Mouse (Mus musculus) midbrain, embryonic 15.5 days (tissue): ENCODE measurements around the gene Pim3. TPM values are rescaled to one million over a fixed set of nuclear protein-coding genes. Genes with fewer than 3 reads are reported as not detected.

Experiments used
- ATAC-seq: fragments of 200-750 bp; cut with Nextera tagmentation; replicated peaks from 2 replicates; pipeline ENCODE4 v1.8.0; 2017; ENCODE audit warnings: moderate TSS enrichment
- H3K27ac ChIP-seq: fragments of 300-500 bp; sonication (generic); 2 replicates; pipeline ENCODE4 v1.5.1; 2015; ENCODE audit warnings: mild to moderate bottlenecking, inconsistent platforms
- H3K27me3 ChIP-seq: fragments of 300-500 bp; sonication (generic); replicated peaks from 2 replicates; pipeline ENCODE4 v1.6.1; 2015; ENCODE audit warnings: inconsistent platforms
- H3K36me3 ChIP-seq: fragments of 300-500 bp; sonication (generic); replicated peaks from 2 replicates; pipeline ENCODE4 v1.6.1; 2015; ENCODE audit warnings: inconsistent platforms
- H3K4me1 ChIP-seq: fragments of 300-500 bp; sonication (generic); 2 replicates; pipeline ENCODE4 v1.6.1; 2015; ENCODE audit warnings: inconsistent platforms
- H3K4me2 ChIP-seq: fragments of 300-500 bp; sonication (generic); 2 replicates; pipeline ENCODE4 v1.6.1; 2015; ENCODE audit warnings: inconsistent platforms, mild to moderate bottlenecking, moderate library complexity
- H3K4me3 ChIP-seq: fragments of 300-500 bp; sonication (generic); 2 replicates; pipeline ENCODE4 v1.5.1; 2015; ENCODE audit warnings: mild to moderate bottlenecking, inconsistent platforms
- H3K9ac ChIP-seq: fragments of 300-500 bp; sonication (generic); 2 replicates; pipeline ENCODE4 v1.6.1; 2015; ENCODE audit warnings: mild to moderate bottlenecking, inconsistent platforms
- H3K9me3 ChIP-seq: fragments of 300-500 bp; sonication (generic); 2 replicates; pipeline ENCODE4 v1.6.1; 2016; ENCODE audit warnings: inconsistent platforms
- WGBS: fragments of 180-500 bp; shearing (Covaris S2); methylation state at CpG from one replicate; pipeline ENCODE4 v1.1.7; 2015; ENCODE audit warnings: mixed read lengths; 5-methylcytosine and 5-hydroxymethylcytosine counted together
- polyA plus RNA-seq: library from polyadenylated mRNA; unstranded; fragments of >200 nt; fragmentation: Nextera tagmentation; extraction: Ambion mirVana; gene quantifications from 2 replicates; pipeline ENCODE4 v1.2.1, GENCODE M21; 2015

Gene Pim3
- polyA plus RNA-seq, 1 experiment from 2014 or later, result 69.0 TPM

- H3K9me3 ChIP-seq, result no peaks in the 10 kb centered on the region
- H3K27me3 ChIP-seq, result no peaks in the 10 kb centered on the region
- no peak overlapping the region for H3K27ac ChIP-seq
- H3K36me3 ChIP-seq, result peaks cover 22% of the 10 kb centered on the region
- ATAC-seq, result peak; percentile 25; the same call in 1 of the 2 replicates
- H3K4me3 ChIP-seq, result no peak overlapping the region
- no peak overlapping the region for H3K4me2 ChIP-seq
- 26% methylated on average over 9 of the region's 9 CpGs for WGBS
- H3K9ac ChIP-seq, result no peak overlapping the region
- no peaks in the 10 kb centered on the region; the same call in 1 of the 2 replicates for H3K4me1 ChIP-seq
Measured at GRCm38 (mm10) chr15:88827991-88828799, 33.8 kb upstream of the Pim3 start.

GRCm38 (mm10) chr15:88828800-88829705, 32.9 kb upstream of the Pim3 start:
- Histone ChIP-seq H3K4me1 (no peaks in the 10 kb centered on the region; the same call in 1 of the 2 replicates), H3K9me3 (no peaks in the 10 kb centered on the region), H3K36me3 (peaks cover 22% of the 10 kb centered on the region), H3K27ac (no peak overlapping the region), H3K4me3 (no peak overlapping the region), H3K27me3 (no peaks in the 10 kb centered on the region), H3K9ac (no peak overlapping the region), H3K4me2 (no peak overlapping the region)
- WGBS, result 54% methylated on average over 17 of the region's 17 CpGs
- peak; percentile 91 for ATAC-seq

GRCm38 (mm10) chr15:88829791-88830440, 32.1 kb upstream of the Pim3 start:
- H3K4me3 ChIP-seq, result no peak overlapping the region
- H3K9me3 ChIP-seq, result no peaks in the 10 kb centered on the region
- no peak overlapping the region for H3K9ac ChIP-seq
- no peak overlapping the region for H3K4me2 ChIP-seq
- H3K4me1 ChIP-seq, result no peaks in the 10 kb centered on the region; the same call in 1 of the 2 replicates
- 80% methylated on average over 6 of the region's 6 CpGs for WGBS
- H3K36me3 ChIP-seq, result peaks cover 13% of the 10 kb centered on the region
- no peak for ATAC-seq
- H3K27me3 ChIP-seq, result no peaks in the 10 kb centered on the region
- H3K27ac ChIP-seq, result no peak overlapping the region

- no peak overlapping the region for H3K27ac ChIP-seq
- no peaks in the 10 kb centered on the region for H3K9me3 ChIP-seq
- WGBS, result 82% methylated on average over 5 of the region's 5 CpGs
- H3K36me3 ChIP-seq, result peaks cover 8% of the 10 kb centered on the region
- no peak overlapping the region for H3K4me2 ChIP-seq
- no peak overlapping the region for H3K4me3 ChIP-seq
- no peaks in the 10 kb centered on the region; the same call in 1 of the 2 replicates for H3K4me1 ChIP-seq
- no peak for ATAC-seq
- no peak overlapping the region for H3K9ac ChIP-seq
- H3K27me3 ChIP-seq, result no peaks in the 10 kb centered on the region
Measured at GRCm38 (mm10) chr15:88830696-88831095, 31.3 kb upstream of the Pim3 start.

- ATAC-seq, result no peak
- 59% methylated on average over 5 of the region's 5 CpGs for WGBS
Measured at GRCm38 (mm10) chr15:88831482-88831881, 30.5 kb upstream of the Pim3 start.

GRCm38 (mm10) chr15:88832536-88832935, 29.4 kb upstream of the Pim3 start:
- Histone ChIP-seq H3K4me1 (peaks cover 9% of the 10 kb centered on the region), H3K27me3 (no peaks in the 10 kb centered on the region), H3K9me3 (no peaks in the 10 kb centered on the region), H3K4me2 (no peak overlapping the region), H3K4me3 (no peak overlapping the region), H3K27ac (no peak overlapping the region), H3K9ac (no peak overlapping the region), H3K36me3 (no peaks in the 10 kb centered on the region)
- ATAC-seq, result no peak
- WGBS, result 89% methylated on average over 9 of the region's 9 CpGs

More at GRCm38 (mm10) chr15:88831482-88831881, 30.5 kb upstream of the Pim3 start:
- no peak overlapping the region for H3K4me3 ChIP-seq
- peaks cover 8% of the 10 kb centered on the region for H3K36me3 ChIP-seq
- no peak overlapping the region for H3K4me2 ChIP-seq
- no peak overlapping the region for H3K27ac ChIP-seq
- peaks cover under 1% of the 10 kb centered on the region; the same call in 1 of the 2 replicates for H3K4me1 ChIP-seq
- no peaks in the 10 kb centered on the region for H3K27me3 ChIP-seq
- H3K9me3 ChIP-seq, result no peaks in the 10 kb centered on the region
- H3K9ac ChIP-seq, result no peak overlapping the region

- ATAC-seq, result no peak
- no peak overlapping the region for H3K4me2 ChIP-seq
- H3K27me3 ChIP-seq, result no peaks in the 10 kb centered on the region
- H3K4me3 ChIP-seq, result no peak overlapping the region
- no peak overlapping the region for H3K27ac ChIP-seq
- H3K9me3 ChIP-seq, result no peaks in the 10 kb centered on the region
- peaks cover 23% of the 10 kb centered on the region for H3K4me1 ChIP-seq
- H3K9ac ChIP-seq, result no peak overlapping the region
- 83% methylated on average over 6 of the region's 6 CpGs for WGBS
- no peaks in the 10 kb centered on the region for H3K36me3 ChIP-seq
Measured at GRCm38 (mm10) chr15:88836031-88836430, 26.0 kb upstream of the Pim3 start.

- H3K4me3 ChIP-seq, result peak overlapping the region; percentile 38
- 74% methylated on average over 5 of the region's 5 CpGs for WGBS
- H3K4me2 ChIP-seq, result peak overlapping the region; percentile 79
Measured at GRCm38 (mm10) chr15:88836571-88836970, 25.4 kb upstream of the Pim3 start.

GRCm38 (mm10) chr15:88837199-88837932, 24.6 kb upstream of the Pim3 start:
- peak overlapping the region; percentile 36 for H3K9ac ChIP-seq
- H3K27ac ChIP-seq, result 0 out of 2 replicates have a peak overlapping the region, but pooled peaks have one; percentile 3
- no peaks in the 10 kb centered on the region for H3K9me3 ChIP-seq
- WGBS, result under 1% methylated on average over 39 of the region's 39 CpGs
- H3K4me1 ChIP-seq, result peaks cover 23% of the 10 kb centered on the region
- ATAC-seq, result peak; percentile 75
- no peaks in the 10 kb centered on the region for H3K36me3 ChIP-seq
- H3K27me3 ChIP-seq, result no peaks in the 10 kb centered on the region
- H3K4me3 ChIP-seq, result peak overlapping the region; percentile 38
- H3K4me2 ChIP-seq, result peak overlapping the region; percentile 79

More at GRCm38 (mm10) chr15:88836571-88836970, 25.4 kb upstream of the Pim3 start:
- H3K27ac ChIP-seq, result no peak overlapping the region
- H3K9ac ChIP-seq, result no peak overlapping the region
- no peaks in the 10 kb centered on the region for H3K9me3 ChIP-seq
- no peaks in the 10 kb centered on the region for H3K36me3 ChIP-seq
- H3K4me1 ChIP-seq, result peaks cover 23% of the 10 kb centered on the region
- H3K27me3 ChIP-seq, result no peaks in the 10 kb centered on the region
- no peak for ATAC-seq

- ATAC-seq, result no peak
- Histone ChIP-seq H3K36me3 (no peaks in the 10 kb centered on the region), H3K27me3 (no peaks in the 10 kb centered on the region), H3K27ac (no peak overlapping the region), H3K9me3 (no peaks in the 10 kb centered on the region), H3K4me2 (peak overlapping the region; percentile 79), H3K9ac (peak overlapping the region; percentile 36), H3K4me1 (peaks cover 23% of the 10 kb centered on the region), H3K4me3 (peak overlapping the region; percentile 38)
- WGBS, result under 1% methylated on average over 11 of the region's 11 CpGs
Measured at GRCm38 (mm10) chr15:88837977-88838376, 24.0 kb upstream of the Pim3 start.

GRCm38 (mm10) chr15:88839271-88839670, 22.7 kb upstream of the Pim3 start:
- Histone ChIP-seq H3K4me3 (no peak overlapping the region), H3K9ac (no peak overlapping the region), H3K9me3 (no peaks in the 10 kb centered on the region), H3K27me3 (no peaks in the 10 kb centered on the region), H3K4me1 (peaks cover 23% of the 10 kb centered on the region), H3K27ac (peak overlapping the region; percentile 48; the same call in 1 of the 2 replicates), H3K36me3 (no peaks in the 10 kb centered on the region), H3K4me2 (no peak overlapping the region)
- WGBS, result 36% methylated on average over 9 of the region's 9 CpGs
- peak; percentile 70 for ATAC-seq
